Mouse (Mus musculus) liver, embryonic 14.5 days (tissue): Measurements from ENCODE around the gene Csnk2a2. TPM values are rescaled to one million over a fixed set of nuclear protein-coding genes. Genes with fewer than 3 reads are reported as not detected.

Experiments
- ATAC-seq: fragments of 200-750 bp; cut with Nextera tagmentation; 2 replicates; pipeline ENCODE4 v1.8.0; 2017; ENCODE audit warnings: moderate number of reproducible peaks, mild to moderate bottlenecking, moderate library complexity; ENCODE audit not compliant: insufficient read depth
- DNase-seq, 3 experiments: peaks; one replicate each; pipeline ENCODE4 v3.0.0-alpha.2; 2012 to 2013; ENCODE audit warnings: low read depth in 3 of 3, low spot score in 3 of 3
- H3K27ac ChIP-seq: fragments of 300-500 bp; sonication (generic); 2 replicates; pipeline ENCODE4 v1.5.1; 2014; ENCODE audit warnings: moderate library complexity, mild to moderate bottlenecking, control low read depth, inconsistent platforms
- H3K27me3 ChIP-seq: fragments of 300-500 bp; sonication (generic); 2 replicates; pipeline ENCODE4 v1.6.1; 2014; ENCODE audit warnings: mild to moderate bottlenecking, low read length, moderate library complexity; ENCODE audit not compliant: control insufficient read depth, insufficient read depth
- H3K36me3 ChIP-seq: fragments of 300-500 bp; sonication (generic); replicated peaks from 2 replicates; pipeline ENCODE4 v1.6.1; 2014; ENCODE audit warnings: low read depth; ENCODE audit not compliant: control insufficient read depth, insufficient read depth
- H3K4me1 ChIP-seq, 2 experiments: fragments of 200-500 bp in 1 of 2; fragments of 300-500 bp in 1 of 2; sonication (generic) in 1 of 2; replicated peaks; 2 replicates each; pipeline ENCODE4 v1.6.1; 2012 to 2014; ENCODE audit warnings: antibody characterized with exemption in 1 of 2, inconsistent platforms in 1 of 2, low read length in 1 of 2; ENCODE audit not compliant: control insufficient read depth in 2 of 2, insufficient read depth in 2 of 2
- H3K4me2 ChIP-seq: fragments of 300-500 bp; sonication (generic); 2 replicates; pipeline ENCODE4 v1.6.1; 2014; ENCODE audit warnings: low read depth, mild to moderate bottlenecking, control low read depth, moderate library complexity
- H3K4me3 ChIP-seq, 2 experiments: fragments of 200-500 bp in 1 of 2; fragments of 300-500 bp in 1 of 2; sonication (generic) in 1 of 2; 2 replicates each; pipeline ENCODE4 v1.5.1; 2012 to 2014; ENCODE audit warnings: low read depth in 2 of 2, low read length in 2 of 2, mild to moderate bottlenecking in 2 of 2, control low read depth in 1 of 2, inconsistent platforms in 1 of 2, moderate library complexity in 1 of 2; ENCODE audit not compliant: insufficient read depth in 1 of 2
- H3K9ac ChIP-seq: fragments of 300-500 bp; sonication (generic); replicated peaks from 2 replicates; pipeline ENCODE4 v1.6.1; 2014; ENCODE audit warnings: mild to moderate bottlenecking, control low read depth, moderate library complexity
- H3K9me3 ChIP-seq: fragments of 300-500 bp; sonication (generic); 2 replicates; pipeline ENCODE4 v1.6.1; 2016; ENCODE audit warnings: low read length, mixed read lengths; ENCODE audit not compliant: control insufficient read depth
- CTCF ChIP-seq: IDR thresholded peaks from 2 replicates; pipeline ENCODE4 v1.5.1; 2016; ENCODE audit warnings: antibody characterized with exemption, low read depth, control low read depth
- EP300 ChIP-seq: IDR thresholded peaks from 2 replicates; pipeline ENCODE4 v1.6.1; 2016; ENCODE audit warnings: antibody characterized with exemption, low read depth
- WGBS: fragments of 180-500 bp; shearing (Covaris S2); extraction: QIAGEN DNeasy Blood & Tissue Kit; methylation state at CpG from one replicate; pipeline ENCODE4 v1.1.7; 2014; ENCODE audit not compliant: insufficient replicate concordance; 5-methylcytosine and 5-hydroxymethylcytosine counted together
- polyA plus RNA-seq, 2 experiments: library from polyadenylated mRNA; depleted of rRNA in 1 of 2; stranded (reverse) in 1 of 2; unstranded in 1 of 2; fragments of >200 nt; fragmentation: Nextera tagmentation in 1 of 2; extraction: Ambion mirVana in 1 of 2; gene quantifications; 2 replicates each; pipeline versions ENCODE4 v1.2.1 to v1.2.3; 2012 to 2014

Gene Csnk2a2
- polyA plus RNA-seq, 2 experiments = 6.9 to 12.8 TPM

DNA sequence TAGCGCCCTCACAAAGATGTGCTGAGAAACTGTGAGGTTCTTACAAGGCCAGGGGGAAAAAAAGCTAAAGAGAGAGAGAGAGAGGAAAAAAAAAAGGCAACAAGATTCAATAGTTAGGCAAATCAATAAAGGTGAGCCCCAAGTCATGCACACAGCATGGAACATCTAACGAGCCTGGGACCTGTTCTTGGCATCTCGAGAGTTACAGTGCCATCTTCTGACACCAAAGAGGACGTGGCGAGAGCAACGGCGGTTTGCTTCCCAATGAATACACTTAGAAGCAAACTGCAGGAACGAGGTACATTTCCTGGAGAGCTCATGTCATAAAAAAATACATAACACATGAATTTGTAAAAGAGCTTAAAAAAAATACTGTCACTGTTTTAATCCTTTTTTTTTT lies 37.3 kb downstream of the Csnk2a2 start:
- 73% methylated on average over 8 of the region's 8 CpGs for WGBS
- Histone ChIP-seq H3K4me2 (no peak overlapping the region), H3K27me3 (no peaks in the 10 kb centered on the region), H3K36me3 (peaks cover 42% of the 10 kb centered on the region), H3K27ac (no peak overlapping the region), H3K4me3 (no peak overlapping the region), H3K4me1 (no peaks in the 10 kb centered on the region), H3K9ac (no peak overlapping the region), H3K9me3 (no peaks in the 10 kb centered on the region)
- no peak for TF ChIP-seq EP300
- 0 out of 2 replicates have a peak, but pooled peaks have one; percentile 14 for TF ChIP-seq CTCF
- ATAC-seq (no peak), DNase-seq (no peak)

- ATAC-seq (no peak), DNase-seq (no peak)
- no peak overlapping the region for H3K27ac ChIP-seq
- no peak overlapping the region for H3K4me2 ChIP-seq
- no peak for TF ChIP-seq EP300
- TF ChIP-seq CTCF = no peak
- no peaks in the 10 kb centered on the region for H3K27me3 ChIP-seq
- H3K4me1 ChIP-seq = no peaks in the 10 kb centered on the region
- H3K36me3 ChIP-seq = peaks cover 27% of the 10 kb centered on the region
- H3K4me3 ChIP-seq = no peak overlapping the region
- 86% methylated on average over 5 of the region's 5 CpGs for WGBS
- H3K9ac ChIP-seq = no peak overlapping the region
- H3K9me3 ChIP-seq = no peaks in the 10 kb centered on the region
Measured at GRCm38 (mm10) chr8:95450271-95450670, 39.6 kb downstream of the Csnk2a2 start.

DNA sequence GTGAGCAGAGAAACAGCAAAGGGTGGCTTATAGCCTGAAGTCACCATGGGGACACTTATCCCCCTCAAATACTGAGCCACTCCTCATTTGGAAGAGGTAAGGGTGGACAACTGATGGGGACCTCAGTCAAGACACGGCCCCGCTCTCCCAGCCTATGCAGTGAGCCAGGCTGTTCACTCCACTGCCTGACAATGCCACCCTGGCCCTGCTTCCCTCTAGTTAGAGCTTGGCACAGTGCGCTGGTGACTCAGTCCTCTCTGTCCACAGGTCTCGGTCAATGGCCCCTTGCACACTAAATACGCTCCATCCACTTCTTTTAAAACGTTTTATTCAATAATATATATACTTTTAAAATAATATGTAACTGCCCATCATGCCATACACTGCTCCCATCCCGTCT lies 42.2 kb downstream of the Csnk2a2 start:
- H3K4me2 ChIP-seq = no peak overlapping the region
- H3K4me3 ChIP-seq = no peak overlapping the region
- no peak for DNase-seq
- no peaks in the 10 kb centered on the region for H3K9me3 ChIP-seq
- no peak overlapping the region for H3K27ac ChIP-seq
- 0 out of 4 replicates have a peak, but pooled peaks cover 0 to 2% of the 10 kb centered on the region in 2 experiments for H3K4me1 ChIP-seq
- no peak overlapping the region for H3K9ac ChIP-seq
- H3K36me3 ChIP-seq = peaks cover 8% of the 10 kb centered on the region
- WGBS = 79% methylated on average over 7 of the region's 7 CpGs
- TF ChIP-seq EP300 = no peak
- TF ChIP-seq CTCF = no peak
- no peak for ATAC-seq
- H3K27me3 ChIP-seq = no peaks in the 10 kb centered on the region

- no peak overlapping the region for H3K4me2 ChIP-seq
- DNase-seq (no peak), ATAC-seq (no peak)
- H3K27me3 ChIP-seq = no peaks in the 10 kb centered on the region
- 74% methylated on average over 4 of the region's 4 CpGs for WGBS
- H3K4me3 ChIP-seq = no peak overlapping the region
- H3K36me3 ChIP-seq = no peaks in the 10 kb centered on the region
- H3K4me1 ChIP-seq = peaks cover 3 to 13% of the 10 kb centered on the region in 2 experiments; a peak in 3 of 4 replicates
- no peaks in the 10 kb centered on the region for H3K9me3 ChIP-seq
- H3K9ac ChIP-seq = no peak overlapping the region
- no peak overlapping the region for H3K27ac ChIP-seq
- TF ChIP-seq CTCF (no peak), EP300 (no peak)
Measured at GRCm38 (mm10) chr8:95445042-95445441, 44.8 kb downstream of the Csnk2a2 start.

- no peak overlapping the region for H3K4me3 ChIP-seq
- 29% methylated on average over 5 of the region's 5 CpGs for WGBS
- no peaks in the 10 kb centered on the region for H3K9me3 ChIP-seq
- H3K4me1 ChIP-seq = peaks cover 5 to 21% of the 10 kb centered on the region in 2 experiments; a peak in 3 of 4 replicates
- H3K36me3 ChIP-seq = no peaks in the 10 kb centered on the region
- H3K4me2 ChIP-seq = no peak overlapping the region
- H3K27ac ChIP-seq = no peak overlapping the region
- TF ChIP-seq CTCF (no peak), EP300 (no peak)
- ATAC-seq (peak; percentile 37; the same call in 1 of the 2 replicates), DNase-seq (no peak)
- no peaks in the 10 kb centered on the region for H3K27me3 ChIP-seq
- no peak overlapping the region for H3K9ac ChIP-seq
Measured at GRCm38 (mm10) chr8:95441491-95442039, 48.3 kb downstream of the Csnk2a2 start.
